Mouse (Mus musculus) liver, embryonic 15.5 days (tissue): ENCODE results near the gene Tedc2. TPM values are rescaled to one million over a fixed set of nuclear protein-coding genes. Genes with fewer than 3 reads are reported as not detected.
A peak's percentile ranks its signal among the peaks of the same experiment; 100 is the strongest.

Experiments used
- ATAC-seq: fragments of 200-750 bp; cut with Nextera tagmentation; 2 replicates; pipeline ENCODE4 v1.8.0; 2017; ENCODE audit warnings: moderate number of reproducible peaks, mild to moderate bottlenecking, moderate library complexity; ENCODE audit not compliant: insufficient read depth
- H3K27ac ChIP-seq: fragments of 300-500 bp; sonication (generic); replicated peaks from 2 replicates; pipeline ENCODE4 v1.5.1; 2015; ENCODE audit warnings: mild to moderate bottlenecking, inconsistent platforms
- H3K27me3 ChIP-seq: fragments of 300-500 bp; sonication (generic); 2 replicates; pipeline ENCODE4 v1.6.1; 2015; ENCODE audit warnings: mild to moderate bottlenecking, inconsistent platforms
- H3K36me3 ChIP-seq: fragments of 300-500 bp; sonication (generic); replicated peaks from 2 replicates; pipeline ENCODE4 v1.6.1; 2015; ENCODE audit warnings: moderate library complexity, mild to moderate bottlenecking, inconsistent platforms
- H3K4me1 ChIP-seq: fragments of 300-500 bp; sonication (generic); replicated peaks from 2 replicates; pipeline ENCODE4 v1.6.1; 2015; ENCODE audit warnings: inconsistent platforms
- H3K4me2 ChIP-seq: fragments of 300-500 bp; sonication (generic); 2 replicates; pipeline ENCODE4 v1.6.1; 2015; ENCODE audit warnings: moderate library complexity, mild to moderate bottlenecking, inconsistent platforms
- H3K4me3 ChIP-seq: fragments of 300-500 bp; sonication (generic); replicated peaks from 2 replicates; pipeline ENCODE4 v1.5.1; 2015; ENCODE audit warnings: mild to moderate bottlenecking, inconsistent platforms
- H3K9ac ChIP-seq: fragments of 300-500 bp; sonication (generic); 2 replicates; pipeline ENCODE4 v1.6.1; 2015; ENCODE audit warnings: moderate library complexity, mild to moderate bottlenecking, inconsistent platforms
- H3K9me3 ChIP-seq: fragments of 300-500 bp; sonication (generic); replicated peaks from 2 replicates; pipeline ENCODE4 v1.6.1; 2016; ENCODE audit warnings: inconsistent platforms
- WGBS: fragments of 180-500 bp; shearing (Covaris S2); methylation state at CpG from one replicate; pipeline ENCODE4 v1.1.7; 2015; ENCODE audit warnings: mixed read lengths; ENCODE audit not compliant: insufficient replicate concordance; 5-methylcytosine and 5-hydroxymethylcytosine counted together
- polyA plus RNA-seq: library from polyadenylated mRNA; unstranded; fragments of >200 nt; fragmentation: Nextera tagmentation; extraction: Ambion mirVana; gene quantifications from 2 replicates; pipeline ENCODE4 v1.2.1, GENCODE M21; 2015

The Tedc2 gene
- polyA plus RNA-seq, 1 experiment from 2014 or later: 8.2 TPM

DNA sequence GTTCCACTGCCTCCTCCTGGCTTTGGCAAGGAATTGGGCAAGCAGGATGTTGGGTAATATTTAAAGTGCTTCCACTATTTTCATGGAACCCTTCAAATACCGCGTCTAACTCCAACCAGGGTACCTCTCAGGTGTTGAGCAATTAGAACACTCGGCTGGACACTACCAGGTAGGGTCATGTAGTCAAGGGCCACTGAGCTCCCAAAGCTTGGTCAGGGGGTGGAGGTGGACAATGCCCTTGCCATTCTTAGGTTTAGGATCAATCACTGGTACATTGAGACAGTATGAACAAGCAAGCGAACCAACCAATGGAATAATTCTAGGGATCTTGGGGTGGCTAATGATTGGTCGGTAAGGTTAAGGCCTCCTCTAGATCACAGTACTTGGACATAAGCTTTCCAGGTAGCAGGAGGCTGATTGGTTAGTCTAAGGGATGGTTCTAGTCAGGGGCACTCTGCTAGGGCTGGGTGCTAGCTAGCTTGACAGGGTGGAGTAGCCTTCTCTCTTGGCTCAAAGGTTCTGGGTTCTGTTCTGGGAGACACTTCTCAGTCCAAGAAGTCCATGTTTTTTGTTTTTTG is 8.1 kb downstream of the Tedc2 start:
- Histone ChIP-seq H3K36me3 (peaks cover 31% of the 10 kb centered on the region), H3K27me3 (peaks cover 50% of the 10 kb centered on the region), H3K4me3 (peak overlapping the region; percentile 55), H3K4me2 (peak overlapping the region; percentile 94), H3K4me1 (peaks cover 65% of the 10 kb centered on the region), H3K9me3 (no peaks in the 10 kb centered on the region), H3K9ac (peak overlapping the region; percentile 61; the same call in 1 of the 2 replicates), H3K27ac (0 out of 2 replicates have a peak overlapping the region, but pooled peaks have one; percentile 14)
- 24% methylated on average over 5 of the region's 5 CpGs for WGBS
- no peak for ATAC-seq

DNA sequence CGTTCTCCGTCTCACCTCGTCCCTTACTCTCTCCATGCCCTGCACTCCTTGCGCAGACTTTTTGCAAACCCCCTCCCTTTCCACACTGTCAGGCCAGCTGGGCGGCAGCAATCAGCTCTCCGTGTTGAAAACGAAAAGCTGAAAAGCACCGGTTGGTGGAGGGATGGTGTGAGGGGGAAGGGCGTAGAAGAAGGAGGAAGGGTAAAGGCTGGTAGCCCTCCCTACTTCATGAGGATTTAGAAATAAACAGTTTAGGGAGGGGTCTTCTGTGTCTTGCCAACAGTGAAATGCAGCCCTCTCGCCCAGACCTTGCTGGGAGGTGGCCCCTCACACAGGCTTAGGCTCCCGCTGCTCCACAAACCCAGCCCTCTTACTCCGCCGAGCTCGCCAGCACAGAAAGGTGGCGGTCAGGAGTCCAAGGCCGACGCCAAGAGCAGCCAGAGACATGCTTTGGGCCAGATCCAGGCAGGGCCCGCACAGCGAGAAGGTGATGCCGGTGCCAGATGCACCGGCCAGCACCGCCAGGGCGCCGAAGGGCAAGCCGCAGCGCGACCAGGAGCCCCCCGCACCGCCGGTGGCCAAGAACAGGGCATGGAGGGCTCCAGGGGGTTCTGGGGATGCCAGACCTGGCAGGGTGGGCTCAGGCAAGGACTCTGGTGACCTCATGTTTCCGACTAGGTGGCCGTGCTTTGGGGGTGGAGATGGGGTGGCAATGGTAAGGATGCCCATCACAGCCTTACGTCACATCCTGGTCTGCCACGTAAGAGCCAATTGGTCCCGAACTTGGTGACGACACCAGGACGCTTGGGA is 8.8 kb downstream of the Tedc2 start:
- peaks cover 70% of the 10 kb centered on the region for H3K4me1 ChIP-seq
- H3K36me3 ChIP-seq: peaks cover 24% of the 10 kb centered on the region
- H3K27ac ChIP-seq: 0 out of 2 replicates have a peak overlapping the region, but pooled peaks have one; percentile 31
- peak overlapping the region; percentile 61 for H3K9ac ChIP-seq
- H3K9me3 ChIP-seq: no peaks in the 10 kb centered on the region
- peak overlapping the region; percentile 55 for H3K4me3 ChIP-seq
- no peak for ATAC-seq
- 7% methylated on average over 37 of the region's 37 CpGs for WGBS
- peak overlapping the region; percentile 94 for H3K4me2 ChIP-seq
- H3K27me3 ChIP-seq: peaks cover 55% of the 10 kb centered on the region

DNA sequence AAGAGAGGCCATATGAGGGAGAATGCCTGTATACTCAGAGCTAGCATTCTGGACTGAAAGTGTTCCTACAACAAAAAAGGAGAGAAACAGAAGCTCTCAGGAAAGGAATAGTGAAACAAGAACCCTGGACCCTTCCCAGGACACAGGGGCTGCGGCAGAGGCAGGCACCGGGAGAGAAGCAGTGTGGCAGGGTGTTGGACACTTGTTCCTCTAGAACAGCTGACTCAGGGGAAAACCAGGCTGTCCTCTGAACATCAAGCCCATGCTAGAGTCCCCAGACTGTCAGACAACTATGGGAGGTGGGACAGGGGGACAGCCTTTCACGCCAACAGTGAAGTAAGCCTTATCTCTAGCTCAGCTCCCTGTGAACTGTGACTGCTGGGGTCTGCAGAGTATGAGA is 10.1 kb downstream of the Tedc2 start:
- Histone ChIP-seq H3K4me2 (peak overlapping the region; percentile 100; the same call in 1 of the 2 replicates), H3K36me3 (peaks cover 11% of the 10 kb centered on the region), H3K4me1 (peaks cover 80% of the 10 kb centered on the region), H3K9me3 (no peaks in the 10 kb centered on the region), H3K4me3 (no peak overlapping the region), H3K27me3 (peaks cover 64% of the 10 kb centered on the region), H3K9ac (peak overlapping the region; percentile 14; the same call in 1 of the 2 replicates), H3K27ac (no peak overlapping the region)
- no peak for ATAC-seq
- WGBS: 57% methylated on average over 3 of the region's 3 CpGs

DNA sequence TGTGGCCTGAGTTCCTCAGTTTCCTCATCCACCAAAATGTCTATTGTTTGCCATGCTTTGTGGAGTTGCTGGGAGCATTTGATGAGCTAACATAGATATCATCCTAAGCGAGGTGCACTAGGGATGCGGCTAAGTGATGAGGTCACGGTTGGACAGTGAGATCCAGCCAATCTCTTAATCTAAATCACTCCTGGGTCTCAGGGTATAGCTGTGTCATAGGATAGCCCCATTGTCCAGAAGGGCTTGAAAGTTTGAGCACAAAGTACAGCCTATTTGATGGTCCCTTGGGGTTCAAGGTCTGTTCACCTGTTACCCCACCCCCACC is 10.8 kb downstream of the Tedc2 start:
- WGBS: 60% methylated on average over 3 of the region's 3 CpGs
- Histone ChIP-seq H3K4me1 (peaks cover 87% of the 10 kb centered on the region), H3K9ac (peak overlapping the region; percentile 83), H3K9me3 (no peaks in the 10 kb centered on the region), H3K27ac (peak overlapping the region; percentile 99), H3K36me3 (peaks cover 4% of the 10 kb centered on the region), H3K4me2 (peak overlapping the region; percentile 100), H3K4me3 (peak overlapping the region; percentile 80), H3K27me3 (peaks cover 64% of the 10 kb centered on the region)
- ATAC-seq: no peak

DNA sequence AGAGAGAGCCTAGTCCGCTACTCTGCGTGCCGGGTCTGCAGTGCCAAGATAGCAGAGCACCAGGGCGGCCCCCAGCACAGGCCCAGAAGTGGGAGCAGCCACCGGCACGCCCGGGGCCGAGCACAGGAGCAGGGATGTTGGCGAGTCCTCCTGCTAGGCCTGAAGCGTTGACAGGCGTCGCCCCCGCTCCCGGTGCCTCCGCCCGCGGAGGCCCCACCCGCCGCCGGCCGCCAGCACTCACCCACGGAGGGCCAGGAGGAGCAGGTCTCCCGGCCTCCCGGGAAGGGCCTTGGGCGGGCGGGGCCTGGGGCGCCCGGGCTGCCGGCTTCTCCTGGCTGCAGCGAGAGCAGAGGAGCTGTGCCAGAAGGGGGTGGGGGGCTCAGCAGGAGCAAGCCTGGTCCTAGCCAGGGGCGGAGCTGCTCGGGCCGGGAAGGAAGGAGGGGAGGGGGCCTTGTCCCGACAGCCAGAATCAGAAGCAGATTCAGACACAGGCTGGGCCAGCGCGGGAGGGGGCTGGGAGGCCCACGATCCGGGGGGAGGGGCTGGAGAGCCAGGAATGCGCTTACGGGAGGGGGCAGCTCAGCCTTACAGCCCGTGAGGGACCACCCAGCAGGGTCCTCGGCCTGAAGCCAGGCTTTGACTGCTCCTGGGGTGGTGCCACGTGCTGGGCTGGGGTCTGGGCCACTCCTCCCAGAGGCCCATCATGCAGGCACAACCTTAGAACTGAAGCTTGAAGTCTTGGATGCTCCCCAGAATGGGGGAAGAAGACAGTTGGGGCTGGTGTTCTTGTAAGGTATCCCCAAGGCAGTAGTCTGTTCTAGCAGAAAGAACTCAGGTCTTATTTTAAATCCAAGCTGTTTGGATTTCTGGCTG is 11.4 kb downstream of the Tedc2 start, which contains the start of gene Ntn3:
Gene Ntn3, minus strand, starts transcription at position 489 of the 873 bp plus-strand sequence.
- Histone ChIP-seq H3K4me2 (peak within 1 kb of the TSS; percentile 100), H3K4me1 (peaks cover 91% of the 10 kb centered on the region), H3K4me3 (peak within 1 kb of the TSS; percentile 80), H3K27ac (peak within 1 kb of the TSS; percentile 99), H3K36me3 (no peaks in the 10 kb centered on the region), H3K9ac (peak within 1 kb of the TSS; percentile 83), H3K27me3 (peaks cover 64% of the 10 kb centered on the region), H3K9me3 (no peaks in the 10 kb centered on the region)
- ATAC-seq: peak; percentile 85
- 2% methylated on average over 42 of the region's 43 CpGs for WGBS

DNA sequence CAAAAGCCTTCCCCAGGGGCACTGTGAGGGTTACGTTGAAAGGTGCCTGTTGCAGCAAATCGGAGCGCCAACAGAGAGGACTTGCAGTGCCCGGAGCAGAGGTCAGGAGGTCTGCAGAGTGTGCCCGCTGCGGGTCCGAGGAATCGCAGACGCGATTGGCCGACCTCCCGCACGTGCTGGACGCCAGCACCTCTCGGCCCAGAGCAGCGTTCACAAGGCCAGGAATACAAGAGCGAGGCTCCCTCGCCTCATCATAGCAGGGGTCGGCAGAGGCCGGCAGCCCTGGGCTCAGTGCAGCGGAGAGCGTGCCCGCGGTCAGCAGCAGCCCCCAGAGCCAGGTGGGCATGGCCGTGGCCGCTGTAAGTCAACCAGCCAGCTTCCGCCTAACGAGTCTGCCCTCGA is 12.0 kb downstream of the Tedc2 start:
- H3K4me1 ChIP-seq: peaks cover 97% of the 10 kb centered on the region

DNA sequence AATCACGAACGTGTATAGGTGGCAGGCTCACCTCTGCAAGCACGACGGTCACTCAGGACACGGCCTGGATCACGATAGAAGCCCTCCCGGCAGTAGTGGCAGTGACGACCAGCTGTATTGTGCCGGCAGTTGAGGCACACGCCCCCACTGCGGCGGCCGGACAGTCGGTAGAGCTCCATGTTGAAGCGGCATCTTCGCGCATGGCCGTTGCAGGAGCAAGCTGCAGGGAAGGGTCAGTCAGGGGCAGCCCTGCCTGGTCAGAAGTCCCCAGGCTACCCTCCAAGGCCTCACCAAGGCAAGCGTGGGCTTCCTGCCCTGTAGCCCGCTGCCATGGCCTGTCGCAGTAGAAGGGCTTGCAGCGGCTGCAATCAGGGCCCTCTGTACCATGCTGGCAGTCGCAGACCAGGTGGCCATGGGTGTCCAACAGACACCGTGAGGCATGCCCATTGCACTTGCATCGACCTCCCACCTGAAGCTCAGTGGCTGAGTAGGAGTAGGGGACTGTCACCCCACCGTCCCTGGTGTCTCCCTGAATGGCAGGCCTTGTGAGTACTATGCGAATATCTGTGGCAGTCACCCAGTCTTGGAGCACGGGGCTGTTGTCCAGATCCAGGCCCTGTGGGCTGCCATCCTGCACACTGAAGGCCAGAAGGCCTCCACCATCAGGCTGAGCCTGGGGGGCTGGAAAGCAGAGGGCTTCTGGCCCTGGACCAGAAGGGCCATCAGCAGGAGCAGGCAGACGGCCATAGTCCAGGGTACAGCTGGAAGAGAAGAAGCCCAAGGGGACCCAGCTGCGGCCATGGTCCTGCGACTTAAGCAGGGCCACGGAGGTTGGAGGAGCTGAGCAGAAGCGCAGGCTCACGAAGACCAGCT is 12.6 kb downstream of the Tedc2 start:
- ATAC-seq: no peak
- H3K9ac ChIP-seq: peak overlapping the region; percentile 83
- WGBS: 71% methylated on average over 34 of the region's 34 CpGs
- peaks cover 61% of the 10 kb centered on the region for H3K27me3 ChIP-seq
- H3K9me3 ChIP-seq: no peaks in the 10 kb centered on the region
- peak overlapping the region; percentile 80 for H3K4me3 ChIP-seq
- H3K4me2 ChIP-seq: peak overlapping the region; percentile 100
- peak overlapping the region; percentile 99 for H3K27ac ChIP-seq
- no peaks in the 10 kb centered on the region for H3K36me3 ChIP-seq
- peaks cover 100% of the 10 kb centered on the region for H3K4me1 ChIP-seq

More for the DNA sequence above, 12.0 kb downstream of the Tedc2 start:
- H3K27me3 ChIP-seq: peaks cover 64% of the 10 kb centered on the region
- no peaks in the 10 kb centered on the region for H3K36me3 ChIP-seq
- 6% methylated on average over 29 of the region's 29 CpGs for WGBS
- H3K9ac ChIP-seq: peak overlapping the region; percentile 83
- peak overlapping the region; percentile 99 for H3K27ac ChIP-seq
- no peaks in the 10 kb centered on the region for H3K9me3 ChIP-seq
- ATAC-seq: peak; percentile 2
- H3K4me3 ChIP-seq: peak overlapping the region; percentile 80
- H3K4me2 ChIP-seq: peak overlapping the region; percentile 100

DNA sequence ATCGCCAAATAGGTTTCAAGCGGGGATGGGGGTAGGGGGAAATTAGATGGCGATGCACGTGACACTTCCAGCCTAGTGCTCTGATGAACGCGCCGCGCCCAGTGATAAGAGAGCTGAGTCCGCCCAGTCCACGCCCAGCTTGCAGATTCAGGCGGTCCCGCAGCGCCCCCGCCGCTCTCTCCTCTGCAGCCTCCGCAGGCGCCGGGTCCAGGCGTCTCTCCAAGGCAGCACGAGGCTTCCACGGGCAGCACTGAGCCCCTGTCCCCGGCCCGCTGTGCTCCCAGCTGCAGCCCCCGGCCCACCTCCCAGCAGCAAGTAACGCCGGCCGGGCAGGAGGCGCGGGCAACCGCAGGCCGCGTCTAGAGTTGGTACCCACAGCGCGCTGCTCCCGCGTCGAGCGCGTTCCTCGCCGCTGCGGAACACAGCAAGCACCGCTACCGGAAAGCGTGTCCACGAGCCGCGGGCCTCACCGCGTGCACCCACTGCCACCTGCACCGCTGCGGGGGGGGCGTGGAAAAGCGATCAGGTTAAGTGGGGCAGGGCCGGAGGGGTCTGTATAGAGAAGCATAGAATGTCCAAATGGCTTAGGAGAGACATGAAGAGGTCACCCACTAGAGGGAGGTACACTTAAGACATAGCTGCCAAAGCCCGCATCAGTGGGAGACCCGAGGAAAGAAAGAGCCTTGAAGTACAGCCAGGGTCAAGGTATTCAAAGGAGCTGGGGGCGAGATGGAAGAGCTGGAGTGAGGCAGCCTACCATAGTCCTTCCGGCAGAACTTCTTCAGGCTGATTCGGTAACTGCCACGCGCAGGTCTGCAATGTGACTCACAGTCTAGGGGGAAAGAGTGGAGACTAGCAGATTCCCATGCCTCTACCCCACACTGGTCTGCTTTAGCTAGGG is 13.9 kb downstream of the Tedc2 start:
- 0 out of 2 replicates have a peak, but pooled peaks cover 6% of the 10 kb centered on the region for H3K36me3 ChIP-seq
- peaks cover 100% of the 10 kb centered on the region for H3K4me1 ChIP-seq
- ATAC-seq: peak; percentile 29
- H3K9me3 ChIP-seq: no peaks in the 10 kb centered on the region
- H3K4me2 ChIP-seq: peak overlapping the region; percentile 100
- H3K27me3 ChIP-seq: peaks cover 49% of the 10 kb centered on the region
- H3K4me3 ChIP-seq: peak overlapping the region; percentile 80
- H3K9ac ChIP-seq: peak overlapping the region; percentile 86
- 5% methylated on average over 62 of the region's 62 CpGs for WGBS
- H3K27ac ChIP-seq: peak overlapping the region; percentile 99

DNA sequence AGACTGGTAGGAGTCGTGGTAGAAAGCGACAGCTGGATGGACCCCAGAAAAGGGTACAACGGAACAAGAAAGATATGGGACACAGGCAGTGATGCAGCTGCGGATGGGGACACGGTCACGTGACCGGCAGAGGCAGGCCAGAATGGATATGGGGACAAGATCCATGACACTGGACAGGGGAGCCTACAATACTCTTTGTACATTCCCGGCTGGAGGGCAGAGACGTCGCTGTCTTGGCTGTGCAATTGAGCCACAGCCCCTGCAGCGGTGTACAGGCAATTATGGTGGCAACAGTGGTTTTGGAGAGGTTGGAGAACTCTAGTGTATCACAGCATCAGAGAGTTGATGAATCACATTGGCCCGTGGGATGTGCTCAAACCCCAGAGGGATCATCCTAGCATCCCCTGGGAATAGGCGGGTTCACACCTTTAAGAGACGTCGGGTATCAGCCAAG is 14.7 kb downstream of the Tedc2 start:
- Histone ChIP-seq H3K27ac (peak overlapping the region; percentile 99), H3K4me2 (peak overlapping the region; percentile 100), H3K27me3 (peaks cover 41% of the 10 kb centered on the region), H3K9me3 (no peaks in the 10 kb centered on the region), H3K36me3 (peaks cover 10% of the 10 kb centered on the region; the same call in 1 of the 2 replicates), H3K4me3 (peak overlapping the region; percentile 80), H3K4me1 (peaks cover 100% of the 10 kb centered on the region), H3K9ac (peak overlapping the region; percentile 86)
- WGBS: 4% methylated on average over 15 of the region's 15 CpGs
- ATAC-seq: peak; percentile 17
